ENCODE assay signal across 9 mouse cellular contexts in the genomic region with DNA sequence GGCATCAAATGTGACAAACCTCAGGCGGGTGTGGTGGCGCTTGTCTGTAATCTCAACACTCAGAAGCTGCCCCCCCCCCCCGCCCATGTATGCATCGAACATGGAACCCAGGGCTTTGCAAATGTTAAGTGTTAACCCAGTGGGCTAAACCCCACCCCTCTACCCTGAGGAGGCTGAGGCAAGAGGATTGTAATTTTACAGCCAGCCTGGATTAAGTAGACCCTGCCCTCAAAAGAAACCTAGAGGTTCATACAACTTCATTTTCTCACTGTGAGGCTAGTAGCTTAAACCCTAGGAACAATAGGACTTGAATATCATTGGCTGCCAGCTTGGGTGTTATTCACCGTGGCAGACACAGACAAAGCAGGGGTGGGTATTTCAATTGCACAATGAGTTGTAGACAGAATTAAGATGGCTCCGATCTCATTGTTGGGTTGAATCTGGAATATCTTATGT. TPM values are rescaled to one million over a fixed set of nuclear protein-coding genes. Genes with fewer than 3 reads are reported as not detected.
DNase-seq lines count a peak whose midpoint lies in the region; ATAC-seq and TF ChIP-seq lines count a peak whose summit lies in the region.
"Had no signal": no experiment of that assay in that cellular context is flagged by ENCODE, and none has a peak within 500 bp of the region (broad histone marks: within the 10 kb centered on the region; RNA-seq: fewer than 3 reads in every experiment).

No protein-coding gene starts in this region.

- peaks cover 3% of the 10 kb centered on the region in 2 experiments for H3K4me1 ChIP-seq in CH12.LX (ENCODE audit: control insufficient read depth in 1 of 2, insufficient read depth in 2 of 2)
- peaks cover 16% of the 10 kb centered on the region; the same call in 1 of the 2 replicates for H3K4me1 ChIP-seq in forebrain, embryonic 11.5 days (replicated peaks; ENCODE audit: control insufficient read depth, insufficient read depth, low read length)
- H3K4me1 ChIP-seq in liver, embryonic 16.5 days (ENCODE audit: control insufficient read depth, low read depth, low read length): peaks cover 14% of the 10 kb centered on the region

- H3K27me3 ChIP-seq in CH12.LX (replicated peaks): peaks cover 42% of the 10 kb centered on the region
- no peaks in the 10 kb centered on the region for H3K27me3 ChIP-seq in forebrain, embryonic 11.5 days (ENCODE audit: control insufficient read depth, insufficient read depth, low read length)
- no peaks in the 10 kb centered on the region for H3K27me3 ChIP-seq in liver, embryonic 16.5 days (ENCODE audit: control insufficient read depth, insufficient read depth, low read depth, low read length)

- DNase-seq in cerebellum, adult 9-11 months: peak; percentile 58
- DNase-seq in cerebellum, postnatal 25 days: no peak
- no peak for DNase-seq in CH12.LX (ENCODE audit: extremely low read depth)
- peak; percentile 71 for DNase-seq in forebrain, embryonic 11.5 days (ENCODE audit: low spot score)
- DNase-seq in urinary bladder, adult 2 months (ENCODE audit: low spot score): no peak
- no peak for DNase-seq in left cerebral cortex, postnatal 10 days (ENCODE audit: extremely low spot score in 1 of 2, low spot score in 2 of 2)
- DNase-seq in cerebellum, adult 11-12 months: no peak

- in situ Hi-C loops in CH12.LX (cut with MboI; ENCODE audit: low pct_ligation_motif_present, low pct_unique_long_range_greater_than_20kb, low sequenced_read_pairs): no loop called here

- peaks cover 2% of the 10 kb centered on the region for H3K9me3 ChIP-seq in CH12.LX (replicated peaks; ENCODE audit: low read length)
- H3K9me3 ChIP-seq in forebrain, embryonic 11.5 days (ENCODE audit: control insufficient read depth, low read length): no peaks in the 10 kb centered on the region
- no peaks in the 10 kb centered on the region for H3K9me3 ChIP-seq in liver, embryonic 16.5 days (replicated peaks; ENCODE audit: control insufficient read depth, low read length)

- WGBS in forebrain, embryonic 11.5 days: 13% methylated on average over 6 of the region's 6 CpGs
- 16% methylated on average over 6 of the region's 6 CpGs for WGBS in liver, embryonic 16.5 days (ENCODE audit: insufficient replicate concordance)

- TF ChIP-seq RAD21 in CH12.LX (IDR thresholded peaks at IDR 0.05; ENCODE audit: low read depth, low read length): no peak

- TF ChIP-seq CTCF in CH12.LX (conservative IDR thresholded peaks at IDR 0.05 in 1 of 2, IDR thresholded peaks at IDR 0.05 in 1 of 2; ENCODE audit: low read depth in 2 of 2, low read length in 2 of 2): no peak

- H3K4me3 ChIP-seq in CH12.LX (replicated peaks in 1 of 3; ENCODE audit: low read depth in 2 of 3, low read length in 2 of 3, poor library complexity in 1 of 3): peak overlapping the region; percentile 25 to 67 (median 50)
- peak overlapping the region; percentile 94 for H3K4me3 ChIP-seq in forebrain, embryonic 11.5 days (ENCODE audit: low read depth, low read length)
- H3K4me3 ChIP-seq in liver, embryonic 16.5 days (ENCODE audit: low read depth, low read length): peak overlapping the region; percentile 99

- intact Hi-C loops in left cerebral cortex, postnatal 10 days (cut with DNase I): no loop called here

- dilution Hi-C loops in CH12.LX (cut with MboI; ENCODE audit: extremely low pct_ligation_motif_present, extremely low pct_unique_long_range_greater_than_20kb, low sequenced_read_pairs): no loop called here

- peak overlapping the region; percentile 87 for H3K4me2 ChIP-seq in CH12.LX (ENCODE audit: insufficient read depth, low read depth, poor library complexity, severe bottlenecking)
- H3K4me2 ChIP-seq in forebrain, embryonic 11.5 days (ENCODE audit: low read depth, low read length, severe bottlenecking): peak overlapping the region; percentile 98
- peak overlapping the region; percentile 98 for H3K4me2 ChIP-seq in liver, embryonic 16.5 days (ENCODE audit: low read depth, low read length)

- H3K79me2 ChIP-seq in CH12.LX (replicated peaks; ENCODE audit: control insufficient read depth, extremely low read depth, insufficient read depth, poor library complexity, severe bottlenecking): no peaks in the 10 kb centered on the region; the same call in 1 of the 2 replicates

- H3K36me3 ChIP-seq in CH12.LX (replicated peaks in 1 of 2; ENCODE audit: control insufficient read depth in 1 of 2, insufficient read depth in 1 of 2, low read length in 1 of 2): peaks cover 6 to 12% of the 10 kb centered on the region in 2 experiments
- H3K36me3 ChIP-seq in forebrain, embryonic 11.5 days (ENCODE audit: control insufficient read depth, insufficient read depth, low read length): peaks cover 15% of the 10 kb centered on the region
- peaks cover 32% of the 10 kb centered on the region for H3K36me3 ChIP-seq in liver, embryonic 16.5 days (ENCODE audit: control insufficient read depth, insufficient read depth)

- TF ChIP-seq EP300 in CH12.LX (IDR thresholded peaks at IDR 0.05; ENCODE audit: low read length): no peak

- H3K9ac ChIP-seq in CH12.LX (ENCODE audit: insufficient read depth, low read depth): peak overlapping the region; percentile 69
- peak overlapping the region; percentile 99 for H3K9ac ChIP-seq in forebrain, embryonic 11.5 days (ENCODE audit: low read length)
- H3K9ac ChIP-seq in liver, embryonic 16.5 days (ENCODE audit: low read depth, low read length): peak overlapping the region; percentile 47

- no peak; the same call in 1 of the 2 replicates for ATAC-seq in forebrain, embryonic 11.5 days (replicated peaks; ENCODE audit: low FRiP score)
- ATAC-seq in liver, embryonic 16.5 days (ENCODE audit: low read depth): peak; percentile 11; the same call in 1 of the 2 replicates

- H3K27ac ChIP-seq in CH12.LX (ENCODE audit: insufficient read depth, low read depth): no peak overlapping the region
- H3K27ac ChIP-seq in forebrain, embryonic 11.5 days (ENCODE audit: low read depth, low read length): peak overlapping the region; percentile 96
- peak overlapping the region; percentile 46 for H3K27ac ChIP-seq in liver, embryonic 16.5 days (ENCODE audit: low read length)

- no peak for TF ChIP-seq POLR2A in CH12.LX (IDR thresholded peaks at IDR 0.05; ENCODE audit: low read depth, low read length)

TF ChIP-seq in CH12.LX, 34 proteins besides CTCF, POLR2A, EP300 and RAD21:
- no peak for TF ChIP-seq PAX5 (IDR thresholded peaks at IDR 0.05; ENCODE audit: low read length)
- TF ChIP-seq USF2 (conservative IDR thresholded peaks at IDR 0.05; ENCODE audit: low read depth, low read length): no peak
- no peak for TF ChIP-seq POLR2AphosphoS2 (IDR thresholded peaks at IDR 0.05; ENCODE audit: low read depth, low read length)
- TF ChIP-seq MAX (IDR thresholded peaks at IDR 0.05; ENCODE audit: low read length): no peak
- no peak for TF ChIP-seq ETS1 (conservative IDR thresholded peaks at IDR 0.05; ENCODE audit: low read depth, low read length)

RNA-seq across cellular contexts. Expression of a gene that starts 1.2 kb away (rescaled TPM):
- total RNA-seq in CH12.LX (2012; rRNA removed) (39.4 and 48.0 TPM in 2 replicates), CH12.LX (2014; rRNA removed) (31.2 and 33.6 TPM in 2 replicates)
- polyA plus RNA-seq in CH12.LX (2012; ENCODE audit: insufficient read length, low read depth): 34.7 and 38.3 TPM in 2 replicates
- 3,131 and 3,150 TPM in 2 replicates for polyA plus RNA-seq in forebrain, embryonic 11.5 days (2014; fragmentation: Nextera tagmentation; extraction: Ambion mirVana)
- 360 and 407 TPM in 2 replicates for polyA plus RNA-seq in liver, embryonic 16.5 days (2015; fragmentation: Nextera tagmentation; extraction: Ambion mirVana)
- polyA plus RNA-seq in urinary bladder, adult 2 months (2012; rRNA removed): 67.0 and 104 TPM in 2 replicates
- 1,000 to 10,000 TPM; 1,910 to 2,141 TPM for total RNA-seq in left cerebral cortex, postnatal 10 days (2021)

RNA-seq across cellular contexts. Expression of a gene that starts 27.1 kb away (rescaled TPM):
- total RNA-seq in CH12.LX (2012; rRNA removed) (1.3 and 2.7 TPM in 2 replicates), CH12.LX (2014; rRNA removed) (0.43 and 0.55 TPM in 2 replicates)
- 0.74 and 0.89 TPM in 2 replicates for polyA plus RNA-seq in CH12.LX (2012; ENCODE audit: insufficient read length, low read depth)
- polyA plus RNA-seq in forebrain, embryonic 11.5 days (2014; fragmentation: Nextera tagmentation; extraction: Ambion mirVana): 1.3 and 1.5 TPM in 2 replicates
- 8.4 and 8.8 TPM in 2 replicates for polyA plus RNA-seq in liver, embryonic 16.5 days (2015; fragmentation: Nextera tagmentation; extraction: Ambion mirVana)
- 40.0 and 42.7 TPM in 2 replicates for polyA plus RNA-seq in urinary bladder, adult 2 months (2012; rRNA removed)
- total RNA-seq in left cerebral cortex, postnatal 10 days (2021): 10 to 100 TPM; 44.2 to 51.7 TPM

RNA-seq across cellular contexts. Expression of a gene that starts 41.4 kb away (rescaled TPM):
- 11.7 and 14.1 TPM in 2 replicates for total RNA-seq in CH12.LX (2012; rRNA removed)
- total RNA-seq in CH12.LX (2014; rRNA removed): 11.5 and 14.4 TPM in 2 replicates
- polyA plus RNA-seq in CH12.LX (2012; ENCODE audit: insufficient read length, low read depth): 14.9 and 17.0 TPM in 2 replicates
- 8.7 and 9.3 TPM in 2 replicates for polyA plus RNA-seq in forebrain, embryonic 11.5 days (2014; fragmentation: Nextera tagmentation; extraction: Ambion mirVana)
- polyA plus RNA-seq in liver, embryonic 16.5 days (2015; fragmentation: Nextera tagmentation; extraction: Ambion mirVana): 13.7 and 16.5 TPM in 2 replicates
- 0.44 and 0.72 TPM in 2 replicates for polyA plus RNA-seq in urinary bladder, adult 2 months (2012; rRNA removed)
- total RNA-seq in left cerebral cortex, postnatal 10 days (2021): 1 to 10 TPM in 1 of 2 experiments, under 1 TPM in 1; 0.88 to 1.0 TPM
- polyA plus RNA-seq: liver, adult 2 months had no signal

Comparison
In these comparisons a context has a peak if more than half of its experiments do, and no peak if none do; other contexts are left out.
1. DNase-seq: peak in cerebellum, adult 9-11 months (single experiment) and forebrain, embryonic 11.5 days (single experiment); none in cerebellum, postnatal 25 days (0 of 2), CH12.LX (single experiment), urinary bladder, adult 2 months (single experiment), left cerebral cortex, postnatal 10 days (0 of 2) and cerebellum, adult 11-12 months (single experiment).
2. H3K9ac ChIP-seq: peak in every context shown above with its lines; median percentile 99 in forebrain, embryonic 11.5 days; 69 in CH12.LX; 47 in liver, embryonic 16.5 days.
3. Peak in every context shown above with its lines, with median percentiles within 50 percentile points of each other: H3K4me2 ChIP-seq and H3K4me3 ChIP-seq.